Mouse (Mus musculus) olfactory bulb, adult 2 months (tissue): ENCODE results near the gene Ppfia4. TPM values are rescaled to one million over a fixed set of nuclear protein-coding genes. Genes with fewer than 3 reads are reported as not detected.

Source experiments
- H3K27ac ChIP-seq: fragments of 200-500 bp; 2 replicates; pipeline ENCODE4 v1.5.1; 2012; ENCODE audit warnings: low read depth, low read length; ENCODE audit not compliant: insufficient read depth
- H3K4me1 ChIP-seq: fragments of 200-500 bp; 2 replicates; pipeline ENCODE4 v1.6.1; 2012; ENCODE audit warnings: low read length; ENCODE audit not compliant: control insufficient read depth, insufficient read depth
- H3K4me3 ChIP-seq: fragments of 200-500 bp; 2 replicates; pipeline ENCODE4 v1.5.1; 2012; ENCODE audit warnings: mild to moderate bottlenecking, low read depth, low read length, moderate library complexity; ENCODE audit not compliant: insufficient read depth
- CTCF ChIP-seq: fragments of 200-500 bp; IDR thresholded peaks from 2 replicates; pipeline ENCODE4 v1.5.1; 2012; ENCODE audit warnings: low read depth, mild to moderate bottlenecking, low read length, moderate library complexity; ENCODE audit not compliant: insufficient read depth
- POLR2A ChIP-seq: fragments of 200-500 bp; IDR thresholded peaks from 2 replicates; pipeline ENCODE4 v1.6.1; 2012; ENCODE audit warnings: mild to moderate bottlenecking, low read depth, low read length, moderate library complexity; ENCODE audit not compliant: insufficient read depth
- WGBS: fragments of 180-500 bp; shearing (Covaris S2); methylation state at CpG from one replicate; pipeline ENCODE4 v1.1.7; 2018; 5-methylcytosine and 5-hydroxymethylcytosine counted together
- polyA plus RNA-seq: library from polyadenylated mRNA; stranded (reverse); fragments of >200 nt; gene quantifications from 2 replicates; pipeline ENCODE4 v1.2.4, GENCODE M21; 2012; ENCODE audit warnings: low replicate concordance; ENCODE audit not compliant: missing spikeins, insufficient read depth, insufficient read length

The Ppfia4 gene
- polyA plus RNA-seq, 1 experiment = not detected

GRCm38 (mm10) chr1:134293276-134293675 is 39.5 kb downstream of the Ppfia4 start:
- H3K4me3 ChIP-seq = no peak overlapping the region
- H3K4me1 ChIP-seq = peaks cover 7% of the 10 kb centered on the region; the same call in 1 of the 2 replicates
- WGBS = 93% methylated on average over 7 of the region's 7 CpGs
- no peak for TF ChIP-seq CTCF
- TF ChIP-seq POLR2A = no peak
- H3K27ac ChIP-seq = no peak overlapping the region

- WGBS = 54% methylated on average over 9 of the region's 9 CpGs
- Histone ChIP-seq H3K4me3 (no peak overlapping the region), H3K27ac (no peak overlapping the region), H3K4me1 (peaks cover 7% of the 10 kb centered on the region; the same call in 1 of the 2 replicates)
- TF ChIP-seq POLR2A (no peak), CTCF (no peak)
Measured at GRCm38 (mm10) chr1:134292601-134293000, 40.1 kb downstream of the Ppfia4 start.

GRCm38 (mm10) chr1:134292073-134292472 is 40.7 kb downstream of the Ppfia4 start:
- Histone ChIP-seq H3K4me3 (no peak overlapping the region), H3K4me1 (peaks cover 7% of the 10 kb centered on the region; the same call in 1 of the 2 replicates), H3K27ac (no peak overlapping the region)
- 46% methylated on average over 5 of the region's 5 CpGs for WGBS
- TF ChIP-seq POLR2A (no peak), CTCF (no peak)

- Histone ChIP-seq H3K4me1 (peaks cover 7% of the 10 kb centered on the region; the same call in 1 of the 2 replicates), H3K27ac (no peak overlapping the region), H3K4me3 (no peak overlapping the region)
- WGBS = 89% methylated on average over 8 of the region's 8 CpGs
- TF ChIP-seq POLR2A = no peak
- TF ChIP-seq CTCF = no peak
Measured at GRCm38 (mm10) chr1:134291555-134291954, 41.2 kb downstream of the Ppfia4 start.

- no peak for TF ChIP-seq POLR2A
- no peak for TF ChIP-seq CTCF
- 76% methylated on average over 5 of the region's 5 CpGs for WGBS
- Histone ChIP-seq H3K4me1 (peaks cover 7% of the 10 kb centered on the region; the same call in 1 of the 2 replicates), H3K27ac (no peak overlapping the region), H3K4me3 (no peak overlapping the region)
Measured at GRCm38 (mm10) chr1:134290909-134291308, 41.8 kb downstream of the Ppfia4 start.

- 97% methylated on average over 13 of the region's 13 CpGs for WGBS
- no peak for TF ChIP-seq POLR2A
- TF ChIP-seq CTCF = no peak
Measured at GRCm38 (mm10) chr1:134290300-134290699, 42.4 kb downstream of the Ppfia4 start.

GRCm38 (mm10) chr1:134289598-134290099 is 43.1 kb downstream of the Ppfia4 start, which contains the start of gene Myog:
Gene Myog, plus strand, starts transcription at chr1:134289989.
- Histone ChIP-seq H3K27ac (no peak within 1 kb of the TSS), H3K4me3 (no peak within 1 kb of the TSS), H3K4me1 (peaks cover 7% of the 10 kb centered on the region; the same call in 1 of the 2 replicates)
- no peak for TF ChIP-seq CTCF
- no peak for TF ChIP-seq POLR2A
- WGBS = 48% methylated on average over 11 of the region's 11 CpGs

More at GRCm38 (mm10) chr1:134290300-134290699, 42.4 kb downstream of the Ppfia4 start:
- H3K4me1 ChIP-seq = peaks cover 7% of the 10 kb centered on the region; the same call in 1 of the 2 replicates
- no peak overlapping the region for H3K27ac ChIP-seq
- no peak overlapping the region for H3K4me3 ChIP-seq

- WGBS = 85% methylated on average over 3 of the region's 3 CpGs
- Histone ChIP-seq H3K4me3 (no peak overlapping the region), H3K27ac (no peak overlapping the region), H3K4me1 (peaks cover 10% of the 10 kb centered on the region; the same call in 1 of the 2 replicates)
- TF ChIP-seq CTCF (no peak), POLR2A (no peak)
Measured at GRCm38 (mm10) chr1:134288239-134288638, 44.5 kb downstream of the Ppfia4 start.

- WGBS = 79% methylated on average over 10 of the region's 10 CpGs
- TF ChIP-seq POLR2A (no peak), CTCF (no peak)
- peaks cover 8% of the 10 kb centered on the region; the same call in 1 of the 2 replicates for H3K4me1 ChIP-seq
- no peak overlapping the region for H3K27ac ChIP-seq
- H3K4me3 ChIP-seq = no peak overlapping the region
Measured at GRCm38 (mm10) chr1:134285458-134286120, 47.1 kb downstream of the Ppfia4 start.
